Mouse (Mus musculus): ENCODE measurements around the gene Acot1. TPM values are rescaled to one million over a fixed set of nuclear protein-coding genes. Genes with fewer than 3 reads are reported as not detected.

Acot1 gene
- total and polyA plus RNA-seq, 3 experiments: 1.5 to 12.7 TPM; not detected in 1

DNA sequence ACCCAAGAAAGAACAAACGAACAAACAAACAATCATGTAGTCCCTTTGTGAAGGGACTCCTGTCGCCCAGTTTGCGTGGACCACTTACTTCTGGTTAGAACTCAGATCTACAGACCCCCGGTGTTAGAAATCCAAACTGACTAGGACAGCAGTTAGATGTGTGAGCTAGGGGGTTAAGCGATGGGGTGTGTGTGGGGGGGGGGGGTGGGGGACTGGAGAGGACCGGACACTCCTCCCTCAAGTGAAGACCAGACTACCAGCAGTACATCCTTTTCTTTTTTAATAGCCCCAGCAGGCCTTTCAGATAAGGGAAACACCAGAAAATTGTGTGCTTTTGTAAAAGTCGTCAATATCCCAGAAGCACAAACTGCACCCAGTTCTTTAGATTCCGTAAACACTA, 561 bp upstream of the Acot1 start:
- no peaks in the 10 kb centered on the region for H3K9me3 ChIP-seq (replicated peaks; ENCODE audit: insufficient read depth, low read length)
- H3K9ac ChIP-seq (ENCODE audit: control insufficient read depth, low read depth, low read length, poor library complexity, severe bottlenecking): no peak overlapping the region
- peaks cover 0 to 5% of the 10 kb centered on the region in 2 experiments; a peak in 2 of 4 replicates for H3K27me3 ChIP-seq (ENCODE audit: control insufficient read depth in 1 of 2, insufficient read depth in 2 of 2, low read length in 2 of 2)
- no peak for DNase-seq (ENCODE audit: low read depth, low spot score)
- TF ChIP-seq NRF1 (IDR thresholded peaks at IDR 0.05; ENCODE audit: insufficient read depth, low read depth, low read length, poor library complexity, severe bottlenecking) (no peak), GABPA (IDR thresholded peaks at IDR 0.05; ENCODE audit: low read depth, low read length) (no peak)
- H3K4me3 ChIP-seq (ENCODE audit: control insufficient read depth in 1 of 2, insufficient read depth in 1 of 2, low read depth in 2 of 2, low read length in 2 of 2): no peak overlapping the region; a peak in 1 of 4 replicates
- H3K4me1 ChIP-seq (ENCODE audit: control insufficient read depth in 1 of 2, insufficient read depth in 2 of 2, low read length in 2 of 2): no peaks in the 10 kb centered on the region
- no peaks in the 10 kb centered on the region for H3K79me2 ChIP-seq (ENCODE audit: control insufficient read depth, insufficient read depth, low read length, poor library complexity)
- no peak overlapping the region for H3K27ac ChIP-seq (ENCODE audit: control insufficient read depth, low read depth, low read length)
- no peaks in the 10 kb centered on the region for H3K36me3 ChIP-seq (ENCODE audit: control insufficient read depth in 1 of 2, insufficient read depth in 2 of 2, low read length in 2 of 2)

GRCm38 (mm10) chr12:84010201-84010600, 911 bp downstream of the Acot1 start:
- H3K9ac ChIP-seq (ENCODE audit: control insufficient read depth, low read depth, low read length, poor library complexity, severe bottlenecking): no peak overlapping the region
- DNase-seq (ENCODE audit: low read depth, low spot score): no peak
- no peak overlapping the region for H3K4me3 ChIP-seq (ENCODE audit: control insufficient read depth in 1 of 2, insufficient read depth in 1 of 2, low read depth in 2 of 2, low read length in 2 of 2)

DNA sequence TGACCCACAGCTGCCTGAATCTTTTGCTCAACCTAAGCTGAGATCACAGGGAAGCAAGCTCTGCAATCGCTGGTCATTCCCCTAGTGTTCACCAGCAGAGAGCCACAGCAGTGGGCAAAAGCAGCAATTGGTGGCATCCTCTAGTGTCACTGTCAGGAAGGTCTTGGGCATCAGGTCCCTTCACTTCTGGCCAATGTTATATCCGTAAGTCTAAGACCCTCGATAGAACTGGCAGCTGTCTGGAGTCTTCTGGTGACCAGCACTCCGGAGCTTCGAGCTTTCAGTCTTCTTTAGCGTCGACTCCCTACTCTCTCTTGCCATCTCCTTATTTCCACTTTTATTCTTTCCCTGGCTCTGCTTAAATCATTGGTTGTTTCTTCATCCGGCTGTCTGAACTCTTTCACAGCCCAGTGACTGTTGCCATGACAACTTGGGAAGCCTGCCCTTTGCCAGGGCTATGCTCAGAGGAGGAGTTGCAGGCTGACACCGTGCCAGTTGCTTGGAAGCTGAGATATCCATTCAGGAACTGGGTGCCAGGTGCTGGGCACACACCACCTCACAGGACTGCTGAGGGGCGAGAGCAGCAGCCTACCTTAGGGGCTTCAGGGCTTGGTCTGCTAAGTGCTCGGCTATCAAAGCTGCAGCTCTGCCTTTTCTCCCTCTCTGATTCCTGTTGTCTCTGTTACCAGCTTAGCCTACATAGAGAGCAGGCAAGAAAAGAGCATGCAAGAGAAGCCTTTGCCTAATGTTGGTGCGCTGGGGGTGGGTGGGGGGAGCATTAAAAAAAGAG, 2.2 kb downstream of the Acot1 start:
- peaks cover 0 to 5% of the 10 kb centered on the region in 2 experiments; a peak in 2 of 4 replicates for H3K27me3 ChIP-seq (ENCODE audit: control insufficient read depth in 1 of 2, insufficient read depth in 2 of 2, low read length in 2 of 2)
- no peak overlapping the region for H3K9ac ChIP-seq (ENCODE audit: control insufficient read depth, low read depth, low read length, poor library complexity, severe bottlenecking)
- no peaks in the 10 kb centered on the region for H3K79me2 ChIP-seq (ENCODE audit: control insufficient read depth, insufficient read depth, low read length, poor library complexity)
- no peaks in the 10 kb centered on the region for H3K4me1 ChIP-seq (ENCODE audit: control insufficient read depth in 1 of 2, insufficient read depth in 2 of 2, low read length in 2 of 2)
- H3K9me3 ChIP-seq (replicated peaks; ENCODE audit: insufficient read depth, low read length): no peaks in the 10 kb centered on the region
- H3K27ac ChIP-seq (ENCODE audit: control insufficient read depth, low read depth, low read length): no peak overlapping the region
- no peaks in the 10 kb centered on the region for H3K36me3 ChIP-seq (ENCODE audit: control insufficient read depth in 1 of 2, insufficient read depth in 2 of 2, low read length in 2 of 2)
- TF ChIP-seq CHD2 (IDR thresholded peaks at IDR 0.05; ENCODE audit: low read length): no peak
- no peak for TF ChIP-seq POLR2A (IDR thresholded peaks at IDR 0.05; ENCODE audit: control insufficient read depth in 1 of 2, insufficient read depth in 1 of 2, low read depth in 1 of 2, low read length in 2 of 2, poor library complexity in 1 of 2)
- TF ChIP-seq MYB (IDR thresholded peaks at IDR 0.05; ENCODE audit: low read depth, low read length): no peak
- no peak for TF ChIP-seq BHLHE40 (IDR thresholded peaks at IDR 0.05; ENCODE audit: borderline replicate concordance, low read depth, low read length)
- TF ChIP-seq UBTF (IDR thresholded peaks at IDR 0.05; ENCODE audit: borderline replicate concordance, insufficient read depth, low read depth, low read length): no peak
- no peak for TF ChIP-seq POLR2AphosphoS2 (IDR thresholded peaks at IDR 0.05; ENCODE audit: low read length)
- no peak for TF ChIP-seq GATA1 (IDR thresholded peaks at IDR 0.05; ENCODE audit: low read depth, low read length)
- no peak for TF ChIP-seq ZKSCAN1 (IDR thresholded peaks at IDR 0.05; ENCODE audit: low read depth, low read length)
- TF ChIP-seq TAL1 (IDR thresholded peaks at IDR 0.05; ENCODE audit: low read length): no peak
- TF ChIP-seq MXI1 (IDR thresholded peaks at IDR 0.05; ENCODE audit: low read depth, low read length): no peak
- no peak for TF ChIP-seq USF1 (IDR thresholded peaks at IDR 0.05; ENCODE audit: low read depth, low read length)
- no peak for TF ChIP-seq CTCF (IDR thresholded peaks at IDR 0.05 in 2 of 3, conservative IDR thresholded peaks at IDR 0.05 in 1 of 3; ENCODE audit: control insufficient read depth in 1 of 3, insufficient read depth in 1 of 3, low read depth in 2 of 3, low read length in 3 of 3, poor library complexity in 1 of 3, severe bottlenecking in 1 of 3)
- no peak for TF ChIP-seq ZC3H11A (IDR thresholded peaks at IDR 0.05; ENCODE audit: low read depth, low read length)
- no peak for TF ChIP-seq HCFC1 (IDR thresholded peaks at IDR 0.05; ENCODE audit: low read depth, low read length)
- DNase-seq (ENCODE audit: low read depth, low spot score): no peak
- H3K4me3 ChIP-seq (ENCODE audit: control insufficient read depth in 1 of 2, insufficient read depth in 1 of 2, low read depth in 2 of 2, low read length in 2 of 2): no peak overlapping the region

More at GRCm38 (mm10) chr12:84010201-84010600, 911 bp downstream of the Acot1 start:
- H3K79me2 ChIP-seq (ENCODE audit: control insufficient read depth, insufficient read depth, low read length, poor library complexity): no peaks in the 10 kb centered on the region
- peaks cover 0 to 5% of the 10 kb centered on the region in 2 experiments; a peak in 2 of 4 replicates for H3K27me3 ChIP-seq (ENCODE audit: control insufficient read depth in 1 of 2, insufficient read depth in 2 of 2, low read length in 2 of 2)
- H3K36me3 ChIP-seq (ENCODE audit: control insufficient read depth in 1 of 2, insufficient read depth in 2 of 2, low read length in 2 of 2): no peaks in the 10 kb centered on the region
- no peak for TF ChIP-seq MAX (IDR thresholded peaks at IDR 0.05; ENCODE audit: low read length)
- no peak for TF ChIP-seq HCFC1 (IDR thresholded peaks at IDR 0.05; ENCODE audit: low read depth, low read length)
- TF ChIP-seq MXI1 (IDR thresholded peaks at IDR 0.05; ENCODE audit: low read depth, low read length): no peak
- no peak for TF ChIP-seq ZMIZ1 (IDR thresholded peaks at IDR 0.05; ENCODE audit: low read depth, low read length)
- no peak for TF ChIP-seq TAL1 (IDR thresholded peaks at IDR 0.05; ENCODE audit: low read length)
- no peak for TF ChIP-seq ZNF384 (IDR thresholded peaks at IDR 0.05; ENCODE audit: low read depth, low read length)
- no peak for TF ChIP-seq CTCF (IDR thresholded peaks at IDR 0.05 in 2 of 3, conservative IDR thresholded peaks at IDR 0.05 in 1 of 3; ENCODE audit: control insufficient read depth in 1 of 3, insufficient read depth in 1 of 3, low read depth in 2 of 3, low read length in 3 of 3, poor library complexity in 1 of 3, severe bottlenecking in 1 of 3)
- TF ChIP-seq ETS1 (IDR thresholded peaks at IDR 0.05; ENCODE audit: low read depth, low read length): no peak
- no peak for TF ChIP-seq NELFE (IDR thresholded peaks at IDR 0.05; ENCODE audit: low read depth, low read length)
- no peak for TF ChIP-seq ZKSCAN1 (IDR thresholded peaks at IDR 0.05; ENCODE audit: low read depth, low read length)
- TF ChIP-seq GATA1 (IDR thresholded peaks at IDR 0.05; ENCODE audit: low read depth, low read length): no peak
- no peak for TF ChIP-seq TBP (IDR thresholded peaks at IDR 0.05; ENCODE audit: low read depth, low read length)
- TF ChIP-seq MYB (IDR thresholded peaks at IDR 0.05; ENCODE audit: low read depth, low read length): no peak
- TF ChIP-seq MAZ (IDR thresholded peaks at IDR 0.05; ENCODE audit: low read depth, low read length): no peak
- TF ChIP-seq USF2 (IDR thresholded peaks at IDR 0.05; ENCODE audit: borderline replicate concordance in 1 of 2, insufficient read depth in 1 of 2, low read depth in 1 of 2, low read length in 2 of 2): no peak
- H3K4me1 ChIP-seq (ENCODE audit: control insufficient read depth in 1 of 2, insufficient read depth in 2 of 2, low read length in 2 of 2): no peaks in the 10 kb centered on the region
- no peak overlapping the region for H3K27ac ChIP-seq (ENCODE audit: control insufficient read depth, low read depth, low read length)
- no peaks in the 10 kb centered on the region for H3K9me3 ChIP-seq (replicated peaks; ENCODE audit: insufficient read depth, low read length)

Measured in MEL (cell line).